Mouse (Mus musculus) liver, embryonic 11.5 days (tissue): Measurements from ENCODE around the gene Rpl3. TPM values are rescaled to one million over a fixed set of nuclear protein-coding genes. Genes with fewer than 3 reads are reported as not detected.
A peak's percentile ranks its signal among the peaks of the same experiment; 100 is the strongest.

Source experiments
- ATAC-seq: fragments of 200-750 bp; cut with Nextera tagmentation; replicated peaks from 2 replicates; pipeline ENCODE4 v1.8.0; 2017; ENCODE audit warnings: moderate number of reproducible peaks, mild to moderate bottlenecking, moderate TSS enrichment, moderate library complexity; ENCODE audit not compliant: low FRiP score
- DNase-seq: peaks from one replicate; pipeline ENCODE4 v3.0.0-alpha.2; 2017; ENCODE audit warnings: low spot score
- H3K27ac ChIP-seq: fragments of 300-500 bp; sonication (generic); 2 replicates; pipeline ENCODE4 v1.5.1; 2014; ENCODE audit warnings: mild to moderate bottlenecking, low read depth, low read length, control low read depth
- H3K27me3 ChIP-seq: fragments of 300-500 bp; sonication (generic); replicated peaks from 2 replicates; pipeline ENCODE4 v1.6.1; 2014; ENCODE audit warnings: low read length, mixed read lengths; ENCODE audit not compliant: control insufficient read depth, insufficient read depth
- H3K36me3 ChIP-seq: fragments of 300-500 bp; sonication (generic); 2 replicates; pipeline ENCODE4 v1.6.1; 2014; ENCODE audit warnings: mild to moderate bottlenecking, low read length, moderate library complexity, mixed read lengths; ENCODE audit not compliant: control insufficient read depth, insufficient read depth
- H3K4me1 ChIP-seq: fragments of 300-500 bp; sonication (generic); replicated peaks from 2 replicates; pipeline ENCODE4 v1.6.1; 2014; ENCODE audit warnings: low read length, mixed read lengths; ENCODE audit not compliant: control insufficient read depth, insufficient read depth
- H3K4me2 ChIP-seq: fragments of 300-500 bp; sonication (generic); 2 replicates; pipeline ENCODE4 v1.6.1; 2014; ENCODE audit warnings: mild to moderate bottlenecking, control low read depth, moderate library complexity
- H3K4me3 ChIP-seq: fragments of 300-500 bp; sonication (generic); 2 replicates; pipeline ENCODE4 v1.5.1; 2014; ENCODE audit warnings: low read depth, low read length, control low read depth
- H3K9ac ChIP-seq: fragments of 300-500 bp; sonication (generic); 2 replicates; pipeline ENCODE4 v1.6.1; 2014; ENCODE audit warnings: low read depth, low read length, control low read depth
- H3K9me3 ChIP-seq: fragments of 300-500 bp; sonication (generic); 2 replicates; pipeline ENCODE4 v1.6.1; 2016; ENCODE audit warnings: low read length, inconsistent platforms, mixed read lengths; ENCODE audit not compliant: control insufficient read depth
- WGBS: fragments of 180-500 bp; shearing (Covaris S2); extraction: QIAGEN DNeasy Blood & Tissue Kit; methylation state at CpG from one replicate; pipeline ENCODE4 v1.1.7; 2014; 5-methylcytosine and 5-hydroxymethylcytosine counted together
- polyA plus RNA-seq: library from polyadenylated mRNA; unstranded; fragments of >200 nt; fragmentation: Nextera tagmentation; extraction: Ambion mirVana; gene quantifications from 2 replicates; pipeline ENCODE4 v1.2.1, GENCODE M21; 2014

The Rpl3 gene
- polyA plus RNA-seq, 1 experiment from 2014 or later: 1,469 TPM

GRCm38 (mm10) chr15:80121721-80122325 is 30.2 kb upstream of the Rpl3 start:
- Histone ChIP-seq H3K36me3 (no peaks in the 10 kb centered on the region), H3K4me1 (peaks cover 6% of the 10 kb centered on the region), H3K27ac (no peak overlapping the region), H3K4me2 (no peak overlapping the region), H3K4me3 (no peak overlapping the region), H3K27me3 (no peaks in the 10 kb centered on the region), H3K9ac (no peak overlapping the region), H3K9me3 (no peaks in the 10 kb centered on the region)
- DNase-seq (no peak), ATAC-seq (no peak; the same call in 1 of the 2 replicates)
- WGBS: 91% methylated on average over 9 of the region's 9 CpGs

GRCm38 (mm10) chr15:80119076-80119475 is 27.4 kb upstream of the Rpl3 start:
- Histone ChIP-seq H3K4me1 (peaks cover 26% of the 10 kb centered on the region), H3K4me3 (no peak overlapping the region), H3K4me2 (no peak overlapping the region), H3K36me3 (no peaks in the 10 kb centered on the region), H3K9me3 (no peaks in the 10 kb centered on the region), H3K9ac (no peak overlapping the region), H3K27ac (no peak overlapping the region), H3K27me3 (no peaks in the 10 kb centered on the region)
- ATAC-seq (no peak), DNase-seq (no peak)
- WGBS: 88% methylated on average over 6 of the region's 6 CpGs

GRCm38 (mm10) chr15:80117154-80117553 is 25.5 kb upstream of the Rpl3 start:
- Histone ChIP-seq H3K9ac (peak overlapping the region; percentile 28; the same call in 1 of the 2 replicates), H3K27ac (peak overlapping the region; percentile 35; the same call in 1 of the 2 replicates), H3K4me3 (no peak overlapping the region), H3K36me3 (peaks cover 2% of the 10 kb centered on the region; the same call in 1 of the 2 replicates), H3K9me3 (no peaks in the 10 kb centered on the region), H3K27me3 (no peaks in the 10 kb centered on the region), H3K4me1 (peaks cover 26% of the 10 kb centered on the region), H3K4me2 (peak overlapping the region; percentile 38)
- DNase-seq: no peak
- WGBS: 43% methylated on average over 8 of the region's 8 CpGs
- ATAC-seq: no peak

GRCm38 (mm10) chr15:80115866-80116794 is 24.5 kb upstream of the Rpl3 start:
- no peaks in the 10 kb centered on the region for H3K9me3 ChIP-seq
- 59% methylated on average over 13 of the region's 13 CpGs for WGBS
- peaks cover 26% of the 10 kb centered on the region for H3K4me1 ChIP-seq
- no peaks in the 10 kb centered on the region for H3K27me3 ChIP-seq
- peak overlapping the region; percentile 16; the same call in 1 of the 2 replicates for H3K9ac ChIP-seq
- H3K4me3 ChIP-seq: peak overlapping the region; percentile 33; the same call in 1 of the 2 replicates
- peak overlapping the region; percentile 61 for H3K27ac ChIP-seq
- peak; percentile 18 for ATAC-seq
- DNase-seq: no peak
- peaks cover 2% of the 10 kb centered on the region; the same call in 1 of the 2 replicates for H3K36me3 ChIP-seq
- H3K4me2 ChIP-seq: peak overlapping the region; percentile 55

- peaks cover 2% of the 10 kb centered on the region; the same call in 1 of the 2 replicates for H3K36me3 ChIP-seq
- ATAC-seq (no peak), DNase-seq (no peak)
- peak overlapping the region; percentile 33; the same call in 1 of the 2 replicates for H3K4me3 ChIP-seq
- H3K9me3 ChIP-seq: no peaks in the 10 kb centered on the region
- WGBS: 58% methylated on average over 5 of the region's 5 CpGs
- H3K27ac ChIP-seq: peak overlapping the region; percentile 61; the same call in 1 of the 2 replicates
- H3K27me3 ChIP-seq: no peaks in the 10 kb centered on the region
- peak overlapping the region; percentile 16; the same call in 1 of the 2 replicates for H3K9ac ChIP-seq
- peak overlapping the region; percentile 55 for H3K4me2 ChIP-seq
- peaks cover 26% of the 10 kb centered on the region for H3K4me1 ChIP-seq
Observed at GRCm38 (mm10) chr15:80115256-80115655, 23.6 kb upstream of the Rpl3 start.

- no peak overlapping the region for H3K9ac ChIP-seq
- H3K27ac ChIP-seq: no peak overlapping the region
- no peaks in the 10 kb centered on the region for H3K27me3 ChIP-seq
- no peaks in the 10 kb centered on the region for H3K9me3 ChIP-seq
- ATAC-seq (no peak), DNase-seq (no peak)
- WGBS: 89% methylated on average over 7 of the region's 7 CpGs
- H3K4me2 ChIP-seq: no peak overlapping the region
- H3K4me1 ChIP-seq: peaks cover 26% of the 10 kb centered on the region
- no peak overlapping the region for H3K4me3 ChIP-seq
- peaks cover 2% of the 10 kb centered on the region; the same call in 1 of the 2 replicates for H3K36me3 ChIP-seq
Observed at GRCm38 (mm10) chr15:80114414-80114813, 22.7 kb upstream of the Rpl3 start.

- WGBS: 53% methylated on average over 2 of the region's 2 CpGs
- ATAC-seq: no peak
Observed at GRCm38 (mm10) chr15:80112499-80112898, 20.8 kb upstream of the Rpl3 start.

GRCm38 (mm10) chr15:80111436-80111835 is 19.8 kb upstream of the Rpl3 start:
- no peak for DNase-seq
- 79% methylated on average over 12 of the region's 12 CpGs for WGBS

More at GRCm38 (mm10) chr15:80112499-80112898, 20.8 kb upstream of the Rpl3 start:
- Histone ChIP-seq H3K9me3 (no peaks in the 10 kb centered on the region), H3K4me2 (no peak overlapping the region), H3K36me3 (peaks cover 2% of the 10 kb centered on the region; the same call in 1 of the 2 replicates), H3K4me3 (no peak overlapping the region), H3K27me3 (no peaks in the 10 kb centered on the region), H3K27ac (no peak overlapping the region), H3K9ac (no peak overlapping the region), H3K4me1 (peaks cover 26% of the 10 kb centered on the region)
- DNase-seq: no peak

More at GRCm38 (mm10) chr15:80111436-80111835, 19.8 kb upstream of the Rpl3 start:
- no peak overlapping the region for H3K4me2 ChIP-seq
- H3K27ac ChIP-seq: no peak overlapping the region
- ATAC-seq: no peak
- H3K36me3 ChIP-seq: peaks cover 2% of the 10 kb centered on the region; the same call in 1 of the 2 replicates
- H3K9ac ChIP-seq: no peak overlapping the region
- no peaks in the 10 kb centered on the region for H3K9me3 ChIP-seq
- no peak overlapping the region for H3K4me3 ChIP-seq
- peaks cover 16% of the 10 kb centered on the region for H3K4me1 ChIP-seq
- H3K27me3 ChIP-seq: no peaks in the 10 kb centered on the region
